8 mouse cellular contexts compared by ENCODE assay signal in the genomic region with DNA sequence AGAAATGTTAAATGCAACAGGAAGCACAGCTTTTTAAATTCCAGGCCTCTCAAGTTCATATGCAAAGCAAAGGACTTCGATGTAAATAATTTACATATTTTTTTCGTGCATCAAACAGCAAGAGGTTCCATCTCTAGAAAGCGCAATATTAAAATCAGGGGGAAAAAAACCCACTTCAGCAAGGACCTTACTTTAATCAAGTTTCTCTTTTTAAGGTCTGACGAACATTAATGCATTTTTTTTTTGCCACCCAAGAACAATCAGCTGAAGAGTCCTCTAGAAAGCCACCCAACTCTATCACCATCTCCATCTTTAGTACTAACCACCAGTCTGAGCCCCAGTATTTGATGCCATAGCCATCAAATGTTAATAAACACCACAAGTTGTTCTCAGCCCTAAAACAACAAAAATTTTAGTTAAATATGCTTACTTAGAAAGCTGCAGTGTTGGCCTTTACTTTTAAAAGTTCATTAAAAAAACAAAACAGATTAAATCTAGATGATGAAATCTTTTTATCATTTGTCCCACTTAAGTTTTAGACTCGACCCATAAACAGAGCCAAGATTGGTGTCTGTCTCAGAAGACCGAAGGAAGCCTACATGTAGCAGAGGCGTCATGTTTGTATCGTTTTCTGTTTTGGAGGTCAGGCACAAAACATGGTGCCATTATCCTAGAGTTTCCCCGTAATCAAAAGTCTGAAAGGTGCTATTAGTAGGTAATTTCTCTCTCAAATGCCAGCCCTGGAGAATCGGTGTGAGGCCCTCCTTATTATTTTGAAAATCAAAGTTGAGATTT. TPM values are rescaled to one million over a fixed set of nuclear protein-coding genes. Genes with fewer than 3 reads are reported as not detected.
DNase-seq lines count a peak whose midpoint lies in the region; ATAC-seq and TF ChIP-seq lines count a peak whose summit lies in the region.

No protein-coding gene starts in this region.

- no peaks in the 10 kb centered on the region for H3K36me3 ChIP-seq in liver, adult 2 months (ENCODE audit: control insufficient read depth, insufficient read depth, low read length)
- peaks cover 10% of the 10 kb centered on the region for H3K36me3 ChIP-seq in embryonic facial prominence, embryonic 10.5 days (replicated peaks)
- no peaks in the 10 kb centered on the region for H3K36me3 ChIP-seq in hindbrain, postnatal 0 days (ENCODE audit: insufficient read depth, low read length)
- H3K36me3 ChIP-seq in myocyte (ENCODE audit: control insufficient read depth, insufficient read depth) = no peaks in the 10 kb centered on the region

- peaks cover 24% of the 10 kb centered on the region; the same call in 1 of the 2 replicates for H3K79me2 ChIP-seq in liver, adult 2 months (ENCODE audit: control insufficient read depth, insufficient read depth, low read length)
- H3K79me2 ChIP-seq in myocyte (ENCODE audit: control insufficient read depth, insufficient read depth) = peaks cover 68% of the 10 kb centered on the region

- peaks cover 5% of the 10 kb centered on the region; the same call in 1 of the 2 replicates for H3K9me3 ChIP-seq in embryonic facial prominence, embryonic 10.5 days
- H3K9me3 ChIP-seq in hindbrain, postnatal 0 days (ENCODE audit: low read length) = no peaks in the 10 kb centered on the region

- H3ac ChIP-seq in myocyte (ENCODE audit: control insufficient read depth, insufficient read length) = peak overlapping the region; percentile 99

- no peak for ATAC-seq in hindbrain, postnatal 0 days

- no peak for DNase-seq in liver, adult 2 months (ENCODE audit: extremely low read depth, low read depth, low spot score)
- DNase-seq in liver = no peak
- no peak for DNase-seq in embryonic facial prominence, embryonic 10.5 days (ENCODE audit: low spot score)
- DNase-seq in hindbrain, postnatal 0 days (ENCODE audit: low spot score) = no peak
- no peak for DNase-seq in left cerebral cortex, postnatal 10 days (ENCODE audit: extremely low spot score in 1 of 2, low spot score in 2 of 2)
- DNase-seq in cerebellum, adult 9-10 months = no peak
- no peak for DNase-seq in left cerebral cortex, adult 18-20 months (ENCODE audit: low spot score in 2 of 2)

- H3K4me3 ChIP-seq in liver, adult 2 months (ENCODE audit: insufficient read depth, low read depth, low read length) = peak overlapping the region; percentile 88
- H3K4me3 ChIP-seq in embryonic facial prominence, embryonic 10.5 days = peak overlapping the region; percentile 87
- peak overlapping the region; percentile 59 for H3K4me3 ChIP-seq in hindbrain, postnatal 0 days (ENCODE audit: low read length)
- peak overlapping the region; percentile 65 for H3K4me3 ChIP-seq in myocyte

- peaks cover 6% of the 10 kb centered on the region for H3K4me1 ChIP-seq in liver, adult 2 months (ENCODE audit: control insufficient read depth, insufficient read depth, low read length)
- peaks cover 50% of the 10 kb centered on the region for H3K4me1 ChIP-seq in embryonic facial prominence, embryonic 10.5 days
- H3K4me1 ChIP-seq in hindbrain, postnatal 0 days (ENCODE audit: insufficient read depth, low read length) = peaks cover 18% of the 10 kb centered on the region

- no peaks in the 10 kb centered on the region for H3K27me3 ChIP-seq in liver, adult 2 months (ENCODE audit: control insufficient read depth, insufficient read depth, low read length)
- H3K27me3 ChIP-seq in embryonic facial prominence, embryonic 10.5 days (replicated peaks; ENCODE audit: low read depth, poor library complexity, severe bottlenecking) = peaks cover 11% of the 10 kb centered on the region; the same call in 1 of the 2 replicates
- H3K27me3 ChIP-seq in hindbrain, postnatal 0 days (ENCODE audit: insufficient read depth, low read length) = no peaks in the 10 kb centered on the region
- no peaks in the 10 kb centered on the region for H3K27me3 ChIP-seq in myocyte (ENCODE audit: control insufficient read depth, insufficient read depth, insufficient read length)

- intact Hi-C loops in left cerebral cortex, postnatal 10 days (cut with DNase I) = loop anchor here (5.0 kb wide), 1 partner anchor 63 kb away; no protein-coding TSS in a partner anchor

- peak overlapping the region; percentile 91 for H3K9ac ChIP-seq in liver, adult 2 months (ENCODE audit: low read depth, low read length)
- H3K9ac ChIP-seq in hindbrain, postnatal 0 days (replicated peaks; ENCODE audit: low read length) = peak overlapping the region; percentile 83

- H3K4me2 ChIP-seq in hindbrain, postnatal 0 days (ENCODE audit: low read depth, low read length) = peak overlapping the region; percentile 72
- peak overlapping the region; percentile 96 for H3K4me2 ChIP-seq in myocyte (ENCODE audit: low read depth)

- no peak for TF ChIP-seq CTCF in liver, adult 2 months (IDR thresholded peaks at IDR 0.05; ENCODE audit: low read depth, low read length)
- TF ChIP-seq CTCF in hindbrain, postnatal 0 days (IDR thresholded peaks at IDR 0.05; ENCODE audit: low read depth) = no peak

- peak overlapping the region; percentile 81 for H3K27ac ChIP-seq in liver, adult 2 months (replicated peaks; ENCODE audit: insufficient read depth, low read depth, low read length)
- peak overlapping the region; percentile 98 for H3K27ac ChIP-seq in embryonic facial prominence, embryonic 10.5 days (replicated peaks)
- H3K27ac ChIP-seq in hindbrain, postnatal 0 days = peak overlapping the region; percentile 95; the same call in 1 of the 2 replicates

- TF ChIP-seq POLR2A in liver, adult 2 months (IDR thresholded peaks at IDR 0.05; ENCODE audit: extremely low read depth, insufficient read depth, low read length) = no peak
- TF ChIP-seq POLR2A in myocyte (IDR thresholded peaks at IDR 0.05; ENCODE audit: insufficient read length, low read depth) = no peak

- WGBS in liver, adult 2 months = 25% methylated on average over 10 of the region's 10 CpGs
- 60% methylated on average over 10 of the region's 10 CpGs for WGBS in embryonic facial prominence, embryonic 10.5 days
- WGBS in hindbrain, postnatal 0 days = 47% methylated on average over 10 of the region's 10 CpGs

TF ChIP-seq in myocyte, 11 proteins besides CTCF, POLR2A, EP300 and RAD21:
- TF ChIP-seq TCF12 (IDR thresholded peaks at IDR 0.05; ENCODE audit: insufficient read depth, poor library complexity, severe bottlenecking) (no peak), CEBPB (IDR thresholded peaks at IDR 0.05; ENCODE audit: insufficient read depth, poor library complexity, severe bottlenecking) (no peak), REST (IDR thresholded peaks at IDR 0.05; ENCODE audit: insufficient read depth, insufficient read length) (no peak), POLR2AphosphoS2 (IDR thresholded peaks at IDR 0.05; ENCODE audit: insufficient read length, low read depth) (no peak)
TF ChIP-seq in myocyte: peak in this region for 0.

RNA-seq across cellular contexts. Expression of gene Nfkb1, which starts 1.4 kb away (rescaled TPM):
- 19.5 and 24.8 TPM in 2 replicates for total RNA-seq in liver, adult 2 months (2014; rRNA removed)
- polyA plus RNA-seq in liver, adult 2 months (2012; rRNA removed) = 21.2 and 24.5 TPM in 2 replicates
- polyA plus RNA-seq in embryonic facial prominence, embryonic 10.5 days (2016; fragmentation: Nextera tagmentation; extraction: Ambion mirVana) = 12.7 and 13.3 TPM in 2 replicates
- 21.9 and 40.1 TPM in 2 replicates for total RNA-seq in hindbrain, postnatal 0 days (2014; rRNA removed)
- polyA plus RNA-seq in hindbrain, postnatal 0 days (2015; fragmentation: Nextera tagmentation; extraction: Ambion mirVana) = 5.0 and 5.1 TPM in 2 replicates
- 35.3 TPM for polyA plus RNA-seq in myocyte (2012; fragmentation: generic; extraction: Trizol)
- total RNA-seq in left cerebral cortex, postnatal 10 days (2021) = 10 to 100 TPM; 16.9 to 18.3 TPM
- 10 to 100 TPM; 18.8 to 22.2 TPM for total RNA-seq in left cerebral cortex, adult 18-20 months (2021)
